Mouse (Mus musculus) T-helper 1 cell (primary cell): ENCODE data around the gene Fmnl1.

Experiments used
- in situ Hi-C: fragments of 300-600 bp; cut with MboI, MseI; formaldehyde crosslinking; loops from one replicate; pipeline ENCODE4 v1.15.1; 2025; ENCODE audit warnings: high pct_unique_total_duplicates

The Fmnl1 gene

DNA sequence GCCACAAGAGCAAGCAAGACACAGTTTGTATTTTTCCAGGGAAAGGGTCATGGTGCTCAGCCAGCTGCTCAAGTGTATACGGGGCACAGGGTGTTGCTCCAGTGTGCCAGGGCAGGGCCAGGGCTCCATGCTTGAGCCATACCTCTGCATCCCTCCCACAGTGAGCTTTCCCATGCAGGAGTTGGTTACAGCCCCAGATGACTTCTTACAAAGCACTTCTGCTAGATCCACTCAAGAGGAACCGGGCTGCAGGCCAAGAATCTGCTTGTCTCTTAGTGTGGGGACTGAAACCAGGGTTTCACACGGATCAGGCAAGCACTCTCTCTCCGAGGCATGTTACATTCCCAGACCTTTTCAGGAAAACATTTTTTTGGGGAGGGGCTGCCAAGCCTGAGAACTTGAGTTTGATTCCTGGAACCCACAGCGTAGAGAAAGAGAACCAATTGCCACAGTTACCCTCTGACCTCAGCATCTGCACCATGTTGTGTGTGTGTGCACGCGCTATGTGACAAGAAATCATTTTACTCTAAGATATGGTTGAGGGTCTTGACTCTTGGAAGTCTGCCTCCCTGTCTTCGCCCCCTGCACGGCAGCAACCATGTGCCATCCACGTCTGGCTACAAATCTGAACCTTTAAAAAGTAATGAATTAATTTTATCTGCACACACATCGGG lies 76.7 kb downstream of the Fmnl1 start:
- in situ Hi-C loops = no loop called here
